Mouse (Mus musculus) hindbrain, embryonic 11.5 days (tissue): ENCODE measurements around the gene Hopx. TPM values are rescaled to one million over a fixed set of nuclear protein-coding genes. Genes with fewer than 3 reads are reported as not detected.

Experiments used
- ATAC-seq: fragments of 200-750 bp; cut with Nextera tagmentation; 2 replicates; pipeline ENCODE4 v1.8.0; 2017; ENCODE audit warnings: mild to moderate bottlenecking, moderate TSS enrichment, moderate library complexity; ENCODE audit not compliant: low FRiP score
- DNase-seq: peaks from one replicate; pipeline ENCODE4 v3.0.0-alpha.2; 2015; ENCODE audit warnings: low spot score
- H3K27ac ChIP-seq: fragments of 300-500 bp; sonication (generic); 2 replicates; pipeline ENCODE4 v1.5.1; 2014; ENCODE audit warnings: mild to moderate bottlenecking, low read depth, low read length
- H3K27me3 ChIP-seq: fragments of 300-500 bp; sonication (generic); 2 replicates; pipeline ENCODE4 v1.6.1; 2014; ENCODE audit warnings: mild to moderate bottlenecking, low read length, moderate library complexity, mixed read lengths; ENCODE audit not compliant: control insufficient read depth, insufficient read depth
- H3K36me3 ChIP-seq: fragments of 300-500 bp; sonication (generic); 2 replicates; pipeline ENCODE4 v1.6.1; 2014; ENCODE audit warnings: mild to moderate bottlenecking, low read length, moderate library complexity, mixed read lengths; ENCODE audit not compliant: control insufficient read depth, insufficient read depth
- H3K4me1 ChIP-seq: fragments of 300-500 bp; sonication (generic); replicated peaks from 2 replicates; pipeline ENCODE4 v1.6.1; 2014; ENCODE audit warnings: low read length, mixed read lengths; ENCODE audit not compliant: control insufficient read depth, insufficient read depth
- H3K4me2 ChIP-seq: fragments of 300-500 bp; sonication (generic); replicated peaks from 2 replicates; pipeline ENCODE4 v1.6.1; 2014; ENCODE audit warnings: mild to moderate bottlenecking, low read depth, low read length
- H3K4me3 ChIP-seq: fragments of 300-500 bp; sonication (generic); 2 replicates; pipeline ENCODE4 v1.5.1; 2014; ENCODE audit warnings: low read depth, low read length
- H3K9ac ChIP-seq: fragments of 300-500 bp; sonication (generic); 2 replicates; pipeline ENCODE4 v1.6.1; 2014; ENCODE audit warnings: low read depth, low read length
- H3K9me3 ChIP-seq: fragments of 300-500 bp; sonication (generic); 2 replicates; pipeline ENCODE4 v1.6.1; 2016; ENCODE audit warnings: low read length; ENCODE audit not compliant: control insufficient read depth
- WGBS: fragments of 180-500 bp; shearing (Covaris S2); extraction: QIAGEN DNeasy Blood & Tissue Kit; methylation state at CpG from one replicate; pipeline ENCODE4 v1.1.7; 2014; 5-methylcytosine and 5-hydroxymethylcytosine counted together
- polyA plus RNA-seq: library from polyadenylated mRNA; unstranded; fragments of >200 nt; fragmentation: Nextera tagmentation; extraction: Ambion mirVana; gene quantifications from 2 replicates; pipeline ENCODE4 v1.2.1, GENCODE M21; 2014

Gene Hopx
- polyA plus RNA-seq, 1 experiment from 2014 or later: 0.83 TPM

GRCm38 (mm10) chr5:77113773-77114172, 1.1 kb downstream of the Hopx start:
- no peaks in the 10 kb centered on the region for H3K27me3 ChIP-seq
- no peak overlapping the region for H3K9ac ChIP-seq
- H3K36me3 ChIP-seq: no peaks in the 10 kb centered on the region
- no peaks in the 10 kb centered on the region for H3K9me3 ChIP-seq
- H3K4me1 ChIP-seq: no peaks in the 10 kb centered on the region
- H3K4me2 ChIP-seq: no peak overlapping the region
- H3K4me3 ChIP-seq: no peak overlapping the region
- H3K27ac ChIP-seq: no peak overlapping the region
- 85% methylated on average over 3 of the region's 3 CpGs for WGBS
- DNase-seq: no peak
- ATAC-seq: no peak

- ATAC-seq: no peak
- Histone ChIP-seq H3K27me3 (no peaks in the 10 kb centered on the region), H3K4me2 (no peak overlapping the region), H3K9ac (no peak overlapping the region), H3K4me3 (no peak overlapping the region), H3K4me1 (no peaks in the 10 kb centered on the region), H3K36me3 (no peaks in the 10 kb centered on the region), H3K27ac (no peak overlapping the region), H3K9me3 (no peaks in the 10 kb centered on the region)
- WGBS: 71% methylated on average over 2 of the region's 2 CpGs
- no peak for DNase-seq
These were observed 2.9 kb downstream of the Hopx start for GRCm38 (mm10) chr5:77112066-77112465.

- Histone ChIP-seq H3K27ac (no peak overlapping the region), H3K36me3 (no peaks in the 10 kb centered on the region), H3K4me2 (no peak overlapping the region), H3K9ac (no peak overlapping the region), H3K4me1 (no peaks in the 10 kb centered on the region), H3K4me3 (no peak overlapping the region), H3K9me3 (no peaks in the 10 kb centered on the region), H3K27me3 (no peaks in the 10 kb centered on the region)
- WGBS: 84% methylated on average over 2 of the region's 2 CpGs
- ATAC-seq (no peak), DNase-seq (no peak)
These were observed 5.1 kb downstream of the Hopx start for GRCm38 (mm10) chr5:77109814-77110213.

- H3K9ac ChIP-seq: no peak overlapping the region
- H3K4me1 ChIP-seq: no peaks in the 10 kb centered on the region
- H3K4me2 ChIP-seq: no peak overlapping the region
- ATAC-seq: no peak
- no peak overlapping the region for H3K27ac ChIP-seq
- WGBS: 92% methylated on average over 6 of the region's 6 CpGs
- H3K27me3 ChIP-seq: no peaks in the 10 kb centered on the region
- no peaks in the 10 kb centered on the region for H3K36me3 ChIP-seq
- no peaks in the 10 kb centered on the region for H3K9me3 ChIP-seq
- H3K4me3 ChIP-seq: no peak overlapping the region
- DNase-seq: no peak
These were observed 6.1 kb downstream of the Hopx start for GRCm38 (mm10) chr5:77108806-77109205.

- no peak for DNase-seq
These were observed 7.6 kb downstream of the Hopx start for GRCm38 (mm10) chr5:77107146-77107822.

GRCm38 (mm10) chr5:77102522-77103365, 12.2 kb downstream of the Hopx start:
- no peaks in the 10 kb centered on the region for H3K27me3 ChIP-seq
- ATAC-seq (peak; percentile 65; the same call in 1 of the 2 replicates), DNase-seq (no peak)
- H3K4me3 ChIP-seq: no peak overlapping the region
- H3K9me3 ChIP-seq: no peaks in the 10 kb centered on the region
- no peak overlapping the region for H3K27ac ChIP-seq
- 79% methylated on average over 15 of the region's 15 CpGs for WGBS
- no peak overlapping the region for H3K9ac ChIP-seq
- no peaks in the 10 kb centered on the region for H3K36me3 ChIP-seq
- no peaks in the 10 kb centered on the region for H3K4me1 ChIP-seq
- H3K4me2 ChIP-seq: no peak overlapping the region

More at GRCm38 (mm10) chr5:77107146-77107822, 7.6 kb downstream of the Hopx start:
- Histone ChIP-seq H3K9ac (no peak overlapping the region), H3K9me3 (no peaks in the 10 kb centered on the region), H3K4me3 (no peak overlapping the region), H3K36me3 (no peaks in the 10 kb centered on the region), H3K4me1 (no peaks in the 10 kb centered on the region), H3K27ac (no peak overlapping the region), H3K27me3 (no peaks in the 10 kb centered on the region), H3K4me2 (no peak overlapping the region)
- no peak for ATAC-seq
- WGBS: 91% methylated on average over 11 of the region's 11 CpGs

- ATAC-seq: no peak
- no peaks in the 10 kb centered on the region for H3K36me3 ChIP-seq
These were observed 14.2 kb downstream of the Hopx start for GRCm38 (mm10) chr5:77100691-77101090.

GRCm38 (mm10) chr5:77099997-77100380, 14.9 kb downstream of the Hopx start:
- H3K4me2 ChIP-seq: no peak overlapping the region
- ATAC-seq (no peak), DNase-seq (no peak)
- H3K4me3 ChIP-seq: no peak overlapping the region
- H3K27me3 ChIP-seq: no peaks in the 10 kb centered on the region
- H3K9me3 ChIP-seq: no peaks in the 10 kb centered on the region
- H3K36me3 ChIP-seq: no peaks in the 10 kb centered on the region
- WGBS: 80% methylated on average over 6 of the region's 6 CpGs
- H3K9ac ChIP-seq: no peak overlapping the region
- peaks cover 2% of the 10 kb centered on the region; the same call in 1 of the 2 replicates for H3K4me1 ChIP-seq
- no peak overlapping the region for H3K27ac ChIP-seq

More at GRCm38 (mm10) chr5:77100691-77101090, 14.2 kb downstream of the Hopx start:
- no peak overlapping the region for H3K9ac ChIP-seq
- no peaks in the 10 kb centered on the region for H3K27me3 ChIP-seq
- no peak for DNase-seq
- H3K4me1 ChIP-seq: no peaks in the 10 kb centered on the region
- H3K9me3 ChIP-seq: no peaks in the 10 kb centered on the region
- H3K4me3 ChIP-seq: no peak overlapping the region
- no peak overlapping the region for H3K27ac ChIP-seq
- WGBS: 82% methylated on average over 6 of the region's 6 CpGs
- H3K4me2 ChIP-seq: no peak overlapping the region
